Mouse (Mus musculus) frontal cortex, postnatal 14 days (tissue): ENCODE measurements around the gene Klrb1c.
"Not testable (repeated sequence)": the region's sequence is repeated elsewhere in the genome, so short reads cannot be mapped to it uniquely, and the experiment has no call there.

Experiments used
- DNase-seq, 2 experiments: peaks; one replicate each; pipeline ENCODE4 v3.0.0; 2022; ENCODE audit warnings: low spot score in 2 of 2

The Klrb1c gene

GRCm38 (mm10) chr6:128789115-128789514 lies at the start of gene Klrb1c:
Gene Klrb1c, minus strand, starts transcription at chr6:128789215.
- DNase-seq, result no peak

DNA sequence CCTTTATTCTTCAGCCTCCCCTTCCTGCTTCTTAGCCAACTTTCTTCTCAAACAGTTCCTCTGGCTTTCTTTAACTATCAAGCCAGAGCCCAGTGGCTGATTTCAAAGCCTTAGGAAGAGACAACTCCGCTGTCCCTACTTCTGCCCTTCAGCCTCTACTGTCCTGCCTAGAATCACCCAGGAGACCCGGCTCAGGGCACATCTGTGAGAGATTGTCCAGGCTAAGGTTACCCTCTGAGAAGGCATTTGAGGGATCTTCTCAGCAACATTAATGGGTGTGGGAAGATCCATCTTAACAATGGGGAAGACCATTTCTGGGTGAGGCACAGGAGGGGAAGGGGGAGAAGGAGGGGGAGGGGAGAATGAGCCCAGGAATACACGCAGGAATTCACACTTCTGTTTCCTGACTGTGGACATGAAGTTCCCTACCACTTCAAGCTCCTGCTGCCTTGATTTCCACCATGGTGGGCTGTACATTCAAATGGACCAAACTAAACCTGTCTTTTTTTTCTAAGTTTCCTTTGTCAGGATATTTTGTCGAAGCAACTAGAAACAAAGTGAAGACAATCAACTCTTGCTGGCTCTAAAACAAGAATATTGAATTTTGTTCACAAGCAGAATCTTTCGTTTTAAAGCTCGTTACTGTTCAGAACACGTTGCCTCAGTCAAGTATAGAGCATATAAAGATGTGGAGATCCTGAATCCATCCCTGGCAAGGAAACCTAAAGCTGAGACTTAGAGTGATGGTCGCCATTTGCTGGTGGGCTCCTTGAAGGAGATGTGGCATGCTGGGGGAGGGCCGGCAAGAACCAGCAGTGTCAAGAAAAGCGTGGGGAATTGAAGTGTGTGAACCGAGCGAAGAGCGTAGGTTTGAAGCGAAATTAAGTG lies 48.7 kb upstream of the Klrb1c start:
- DNase-seq, result no peak

GRCm38 (mm10) chr6:128836955-128837334 lies 47.9 kb upstream of the Klrb1c start:
- no peak for DNase-seq

GRCm38 (mm10) chr6:128836191-128836954 lies 47.4 kb upstream of the Klrb1c start:
- DNase-seq, result no peak

DNA sequence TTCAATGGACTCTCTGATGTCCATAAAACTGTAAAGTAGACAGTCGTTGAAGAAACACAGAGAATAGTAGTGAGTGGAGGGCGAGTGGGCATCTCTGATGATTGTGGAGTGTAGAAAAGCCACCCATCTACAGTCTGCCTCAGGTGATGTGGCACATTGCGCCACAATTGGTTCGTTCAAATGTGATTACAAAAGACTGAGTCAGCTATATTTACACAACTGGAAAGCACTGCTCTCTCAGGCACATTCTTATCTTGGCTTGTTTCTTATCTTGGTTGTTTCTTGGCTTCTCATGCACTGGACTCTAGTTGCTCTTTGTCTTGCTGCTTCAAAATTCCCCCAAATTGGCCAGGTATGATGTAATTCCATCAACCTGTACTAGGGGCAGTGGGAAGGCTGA lies 46.6 kb upstream of the Klrb1c start:
- no peak for DNase-seq

DNA sequence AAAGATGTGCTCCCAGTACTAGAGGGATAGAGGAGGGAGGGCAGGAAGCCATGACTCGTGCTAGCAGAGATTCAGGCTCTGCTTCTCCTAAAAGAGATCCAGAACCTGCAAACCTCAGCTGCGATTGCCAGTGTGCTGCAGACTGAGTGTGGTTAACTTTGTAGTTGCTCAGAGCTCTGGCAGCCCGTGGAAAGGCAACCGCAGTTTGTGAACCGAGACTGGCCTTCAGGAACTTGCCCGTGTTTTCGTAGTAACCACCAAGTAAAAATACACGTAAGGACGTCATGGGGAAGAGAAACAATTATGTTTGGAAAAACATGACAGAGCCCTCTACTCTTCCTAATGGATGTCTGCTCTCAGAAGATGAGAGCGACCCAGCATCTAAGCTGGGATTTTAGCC lies 44.0 kb upstream of the Klrb1c start:
- DNase-seq, result no peak

- DNase-seq, result no peak
Measured at GRCm38 (mm10) chr6:128829837-128830236, 40.8 kb upstream of the Klrb1c start.

- DNase-seq, result no peak
Measured at GRCm38 (mm10) chr6:128826781-128827180, 37.8 kb upstream of the Klrb1c start.

- DNase-seq, result no peak
Measured at GRCm38 (mm10) chr6:128826132-128826531, 37.1 kb upstream of the Klrb1c start, which contains the start of the genes Gm44511 and Klrb1b. Gene Gm44511, minus strand, starts transcription at chr6:128826315. Gene Klrb1b, minus strand, starts transcription at chr6:128826331.

GRCm38 (mm10) chr6:128818083-128818802 lies 29.2 kb upstream of the Klrb1c start:
- DNase-seq, result no peak

DNA sequence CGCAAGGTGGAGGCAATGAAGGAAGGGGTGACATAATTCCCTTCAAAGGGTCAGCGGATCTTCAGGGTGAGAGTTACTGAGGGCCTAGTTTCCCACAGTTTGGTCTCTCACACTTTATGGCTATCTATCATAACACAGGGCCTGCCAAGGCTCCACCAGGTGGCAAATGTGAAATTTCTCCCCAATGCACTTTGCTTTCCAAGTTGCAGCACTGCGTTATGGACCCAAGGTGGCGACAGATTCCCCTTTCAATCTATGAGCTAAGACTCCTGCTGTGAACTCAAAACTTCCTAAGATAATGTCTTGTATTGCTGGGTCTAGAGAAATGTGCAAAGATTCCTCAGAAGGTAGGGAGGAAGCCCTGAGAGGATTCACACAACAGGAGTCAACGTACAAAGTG lies 19.5 kb upstream of the Klrb1c start:
- no peak for DNase-seq

DNA sequence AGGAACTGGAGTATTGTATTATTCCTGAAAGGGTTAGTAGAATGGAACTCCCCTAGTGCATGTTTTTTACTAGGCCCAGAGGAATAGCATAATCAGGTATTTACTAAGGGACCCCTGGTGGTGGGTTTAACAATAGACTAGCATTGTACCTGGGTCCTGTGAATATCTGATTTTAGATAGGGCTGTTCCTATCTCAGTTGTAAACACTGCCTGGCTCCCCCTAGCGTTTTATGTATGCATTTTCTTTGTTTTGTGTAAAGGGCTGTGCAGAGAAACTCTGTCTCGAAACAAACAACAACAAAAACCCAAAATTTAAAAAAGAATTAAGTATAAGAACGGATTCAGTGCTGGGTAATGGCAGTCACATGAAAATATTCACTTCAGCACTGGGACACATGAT lies 18.0 kb upstream of the Klrb1c start:
- no peak for DNase-seq

GRCm38 (mm10) chr6:128804823-128805640 lies 16.0 kb upstream of the Klrb1c start:
- DNase-seq, result not testable (repeated sequence)

DNA sequence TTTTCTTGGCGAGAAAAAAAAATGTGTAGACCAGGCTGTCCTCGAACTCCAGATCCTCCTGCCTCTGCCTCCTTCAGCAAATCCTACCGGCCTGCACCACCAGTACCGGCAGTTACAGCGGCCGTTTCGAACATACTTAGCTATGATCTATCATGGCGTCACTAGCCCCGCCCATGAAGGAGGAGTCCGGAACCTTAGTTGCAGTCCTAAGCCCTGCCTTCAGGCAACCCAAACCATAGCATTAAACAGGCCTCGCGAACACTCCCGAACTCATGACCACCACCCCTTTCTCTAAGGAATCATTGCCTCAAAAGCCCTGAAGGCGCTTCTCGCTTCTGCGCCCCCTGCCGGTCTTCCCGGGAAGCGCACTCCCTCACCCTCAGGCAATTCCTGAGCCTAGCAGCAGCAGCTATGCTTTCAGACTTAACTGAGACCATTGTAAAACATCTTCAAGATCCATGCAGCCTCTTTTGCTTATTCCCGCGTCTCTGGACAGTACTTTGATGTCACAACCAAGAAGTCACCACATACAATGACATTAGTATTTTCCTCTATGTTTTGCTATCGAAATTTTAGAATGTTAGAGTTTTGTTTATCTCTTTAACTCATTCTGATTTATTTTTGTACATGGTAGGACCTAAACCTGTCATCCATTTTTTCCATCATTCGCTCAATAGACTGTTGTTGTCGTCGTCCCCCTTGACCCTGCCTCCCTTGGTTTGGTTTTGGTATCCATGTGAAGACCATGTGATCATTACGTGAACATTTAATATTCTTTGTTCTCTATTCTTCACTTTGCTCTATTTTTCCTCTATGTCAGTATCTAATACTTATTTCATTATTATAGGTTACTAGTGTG lies 14.2 kb upstream of the Klrb1c start:
- peak; percentile 95 to 97 for DNase-seq

- peak; percentile 37 to 38 for DNase-seq
Measured at GRCm38 (mm10) chr6:128802557-128802956, 13.5 kb upstream of the Klrb1c start.

DNA sequence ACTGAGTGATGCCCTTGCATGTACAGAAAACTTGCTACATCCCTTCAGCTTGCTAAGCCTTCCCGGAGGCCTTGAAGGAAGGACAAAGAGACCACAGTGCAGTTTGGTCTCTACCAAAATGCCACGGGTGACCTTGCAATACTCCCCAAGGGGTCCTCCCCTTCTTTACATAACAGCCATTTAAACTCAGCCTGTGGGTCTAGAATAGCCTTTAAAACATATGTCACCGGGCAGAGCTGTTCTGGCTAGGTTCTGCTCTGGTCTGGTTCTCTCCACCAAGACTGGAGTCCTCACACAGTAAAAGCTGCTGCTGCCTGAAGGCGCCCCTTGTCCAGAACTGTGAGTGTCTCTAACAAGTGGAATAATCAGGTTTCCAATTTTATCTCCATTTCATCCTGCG lies 11.7 kb upstream of the Klrb1c start:
- not testable (repeated sequence) for DNase-seq

DNA sequence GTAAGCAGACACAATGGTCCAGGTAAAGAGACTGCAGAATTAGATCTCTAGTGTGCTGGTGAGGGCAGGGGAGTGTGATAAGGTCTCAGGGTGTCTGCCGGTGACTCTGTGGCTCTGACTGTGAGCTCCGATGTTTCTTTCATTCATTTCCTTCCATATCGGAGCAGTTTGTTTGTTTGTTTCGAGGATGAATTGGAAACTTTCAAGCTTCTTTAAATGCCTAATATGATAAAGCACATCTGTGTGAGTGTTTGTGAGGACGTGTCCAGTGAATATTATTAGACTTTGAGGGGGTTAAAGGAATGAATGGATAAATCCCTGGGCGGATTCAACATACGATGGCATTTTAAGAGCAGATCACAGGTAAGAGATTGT lies 10.9 kb upstream of the Klrb1c start:
- DNase-seq, result no peak

DNA sequence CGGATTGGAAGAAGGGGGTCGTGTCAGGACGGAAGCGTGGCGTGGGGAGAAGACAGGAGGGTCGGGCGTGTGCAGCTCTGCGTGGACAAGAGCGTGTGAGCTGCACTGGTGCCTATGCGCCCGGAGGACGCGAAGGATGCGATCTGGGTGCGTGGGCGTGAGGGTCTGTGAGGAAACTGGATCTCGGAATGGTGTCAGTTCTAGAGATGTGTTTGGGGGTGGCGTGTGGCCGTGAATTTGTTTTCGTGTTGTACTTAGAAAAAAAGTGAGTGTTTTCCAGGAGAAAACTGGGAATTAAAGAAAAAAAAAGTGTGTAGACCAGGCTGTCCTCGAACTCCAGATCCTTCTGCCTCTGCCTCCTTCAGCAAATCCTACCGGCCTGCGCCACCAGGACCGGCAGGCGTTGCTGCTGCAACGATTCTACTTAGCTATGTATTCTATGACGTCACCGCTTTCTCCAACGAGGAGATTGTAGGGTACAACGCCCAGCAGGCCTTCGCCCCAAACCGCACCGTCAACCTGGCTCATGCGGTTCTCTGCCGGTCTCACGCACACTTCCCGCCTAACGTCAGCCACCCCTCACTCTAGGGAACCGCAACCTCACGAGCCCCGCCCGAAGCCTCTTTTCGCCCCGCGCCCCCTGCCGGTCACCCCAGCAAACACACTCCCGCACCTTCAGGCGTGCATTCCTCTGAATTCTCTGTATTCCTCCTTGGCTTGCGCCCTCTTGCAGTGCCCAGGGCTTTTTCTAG lies 10.3 kb upstream of the Klrb1c start:
- peak; percentile 86 to 87 for DNase-seq

DNA sequence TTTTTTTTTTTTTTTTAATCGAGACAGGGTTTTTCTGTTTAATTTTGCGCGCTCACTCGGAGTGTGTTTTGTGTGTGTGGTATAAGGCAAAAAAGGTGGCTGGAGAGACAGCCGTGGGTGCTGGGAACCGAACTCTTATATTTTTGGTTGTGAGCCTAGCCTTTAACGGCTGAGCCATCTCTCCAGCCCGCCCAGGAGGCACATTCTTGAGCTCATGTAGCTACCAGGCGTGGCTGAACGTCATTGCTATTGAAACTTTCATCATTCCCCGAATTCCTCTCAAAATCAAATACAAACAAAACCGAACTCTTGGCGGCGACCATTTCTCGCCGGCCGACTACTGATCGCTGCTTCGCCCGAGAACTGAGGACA lies 9.7 kb upstream of the Klrb1c start:
- peak; percentile 77 to 83 for DNase-seq
